Mouse (Mus musculus) bone marrow macrophage, adult 2 months (primary cell): ENCODE measurements at regions not wholly inside any gene's neighbourhood (a gene's known extent, or its start where the extent isn't known, plus 50 kb on each side); places are given as distances from the start of the nearest gene placed in this dataset.

Experiments
- CTCF ChIP-seq: IDR thresholded peaks from 2 replicates; pipeline ENCODE4 v1.5.1; 2012; ENCODE audit warnings: low read depth, mild to moderate bottlenecking, low read length, moderate library complexity
- POLR2A ChIP-seq: IDR thresholded peaks from 2 replicates; pipeline ENCODE4 v1.6.1; 2012; ENCODE audit warnings: mild to moderate bottlenecking, low read depth, low read length, borderline replicate concordance

GRCm38 (mm10) chr13:71452258-71452657 is 511.3 kb downstream of the Irx1 start:
- no peak for TF ChIP-seq CTCF
- TF ChIP-seq POLR2A, result no peak
